Mouse (Mus musculus): ENCODE measurements around the gene Il1rl2. TPM values are rescaled to one million over a fixed set of nuclear protein-coding genes. Genes with fewer than 3 reads are reported as not detected.

Il1rl2 gene
- 0.70 and 0.85 TPM in 2 replicates for polyA plus RNA-seq (2014; fragmentation: Nextera tagmentation; extraction: Ambion mirVana)

- Histone ChIP-seq H3K4me1 (ENCODE audit: control insufficient read depth, insufficient read depth, low read length) (0 out of 2 replicates have a peak, but pooled peaks cover 5% of the 10 kb centered on the region), H3K9ac (ENCODE audit: low read length) (peak within 1 kb of the TSS; percentile 35; the same call in 1 of the 2 replicates), H3K4me2 (ENCODE audit: low read length) (peak within 1 kb of the TSS; percentile 58), H3K4me3 (ENCODE audit: low read depth, low read length) (peak within 1 kb of the TSS; percentile 29), H3K27ac (ENCODE audit: low read depth, low read length) (no peak within 1 kb of the TSS), H3K27me3 (replicated peaks; ENCODE audit: control insufficient read depth, insufficient read depth, low read length) (peaks cover 18% of the 10 kb centered on the region), H3K9me3 (replicated peaks; ENCODE audit: control insufficient read depth, low read length) (no peaks in the 10 kb centered on the region), H3K36me3 (ENCODE audit: control insufficient read depth, insufficient read depth, low read length) (no peaks in the 10 kb centered on the region)
- DNase-seq (ENCODE audit: low spot score): no peak
- 37% methylated on average over 6 of the region's 6 CpGs for WGBS
- ATAC-seq: no peak
These were observed at the start of gene Il1rl2 for GRCm38 (mm10) chr1:40324457-40324856. Gene Il1rl2, plus strand, starts transcription at chr1:40324610.

GRCm38 (mm10) chr1:40275285-40276013 is 49.0 kb upstream of the Il1rl2 start:
- Histone ChIP-seq H3K9ac (ENCODE audit: low read length) (no peak overlapping the region), H3K27me3 (replicated peaks; ENCODE audit: control insufficient read depth, insufficient read depth, low read length) (no peaks in the 10 kb centered on the region), H3K4me2 (ENCODE audit: low read length) (no peak overlapping the region), H3K4me3 (ENCODE audit: low read depth, low read length) (no peak overlapping the region), H3K4me1 (ENCODE audit: control insufficient read depth, insufficient read depth, low read length) (no peaks in the 10 kb centered on the region), H3K27ac (ENCODE audit: low read depth, low read length) (no peak overlapping the region), H3K36me3 (ENCODE audit: control insufficient read depth, insufficient read depth, low read length) (no peaks in the 10 kb centered on the region), H3K9me3 (replicated peaks; ENCODE audit: control insufficient read depth, low read length) (no peaks in the 10 kb centered on the region)
- DNase-seq (ENCODE audit: low spot score) (no peak), ATAC-seq (no peak)
- 86% methylated on average over 10 of the region's 10 CpGs for WGBS

GRCm38 (mm10) chr1:40277944-40278343 is 46.5 kb upstream of the Il1rl2 start:
- Histone ChIP-seq H3K27ac (ENCODE audit: low read depth, low read length) (no peak overlapping the region), H3K4me1 (ENCODE audit: control insufficient read depth, insufficient read depth, low read length) (no peaks in the 10 kb centered on the region), H3K27me3 (replicated peaks; ENCODE audit: control insufficient read depth, insufficient read depth, low read length) (no peaks in the 10 kb centered on the region), H3K9ac (ENCODE audit: low read length) (no peak overlapping the region), H3K4me3 (ENCODE audit: low read depth, low read length) (no peak overlapping the region), H3K4me2 (ENCODE audit: low read length) (no peak overlapping the region), H3K36me3 (ENCODE audit: control insufficient read depth, insufficient read depth, low read length) (no peaks in the 10 kb centered on the region), H3K9me3 (replicated peaks; ENCODE audit: control insufficient read depth, low read length) (no peaks in the 10 kb centered on the region)
- ATAC-seq (no peak), DNase-seq (ENCODE audit: low spot score) (no peak)
- WGBS: 97% methylated on average over 4 of the region's 4 CpGs

- no peaks in the 10 kb centered on the region for H3K9me3 ChIP-seq (replicated peaks; ENCODE audit: control insufficient read depth, low read length)
- WGBS: 84% methylated on average over 2 of the region's 2 CpGs
- H3K27me3 ChIP-seq (replicated peaks; ENCODE audit: control insufficient read depth, insufficient read depth, low read length): no peaks in the 10 kb centered on the region
- H3K4me1 ChIP-seq (ENCODE audit: control insufficient read depth, insufficient read depth, low read length): no peaks in the 10 kb centered on the region
- DNase-seq (ENCODE audit: low spot score) (no peak), ATAC-seq (no peak)
- no peak overlapping the region for H3K27ac ChIP-seq (ENCODE audit: low read depth, low read length)
- H3K9ac ChIP-seq (ENCODE audit: low read length): no peak overlapping the region
- H3K36me3 ChIP-seq (ENCODE audit: control insufficient read depth, insufficient read depth, low read length): no peaks in the 10 kb centered on the region
- no peak overlapping the region for H3K4me3 ChIP-seq (ENCODE audit: low read depth, low read length)
- H3K4me2 ChIP-seq (ENCODE audit: low read length): no peak overlapping the region
These were observed 45.7 kb upstream of the Il1rl2 start for GRCm38 (mm10) chr1:40278720-40279119.

- no peak overlapping the region for H3K4me2 ChIP-seq (ENCODE audit: low read length)
- H3K27me3 ChIP-seq (replicated peaks; ENCODE audit: control insufficient read depth, insufficient read depth, low read length): no peaks in the 10 kb centered on the region
- no peaks in the 10 kb centered on the region for H3K36me3 ChIP-seq (ENCODE audit: control insufficient read depth, insufficient read depth, low read length)
- H3K9me3 ChIP-seq (replicated peaks; ENCODE audit: control insufficient read depth, low read length): no peaks in the 10 kb centered on the region
- H3K27ac ChIP-seq (ENCODE audit: low read depth, low read length): no peak overlapping the region
- no peaks in the 10 kb centered on the region for H3K4me1 ChIP-seq (ENCODE audit: control insufficient read depth, insufficient read depth, low read length)
- ATAC-seq (no peak), DNase-seq (ENCODE audit: low spot score) (no peak)
- no peak overlapping the region for H3K9ac ChIP-seq (ENCODE audit: low read length)
- no peak overlapping the region for H3K4me3 ChIP-seq (ENCODE audit: low read depth, low read length)
- 91% methylated on average over 11 of the region's 11 CpGs for WGBS
These were observed 45.1 kb upstream of the Il1rl2 start for GRCm38 (mm10) chr1:40279182-40279743.

GRCm38 (mm10) chr1:40281950-40282349 is 42.5 kb upstream of the Il1rl2 start:
- no peak overlapping the region for H3K9ac ChIP-seq (ENCODE audit: low read length)
- no peaks in the 10 kb centered on the region for H3K36me3 ChIP-seq (ENCODE audit: control insufficient read depth, insufficient read depth, low read length)
- H3K27me3 ChIP-seq (replicated peaks; ENCODE audit: control insufficient read depth, insufficient read depth, low read length): no peaks in the 10 kb centered on the region
- no peaks in the 10 kb centered on the region for H3K4me1 ChIP-seq (ENCODE audit: control insufficient read depth, insufficient read depth, low read length)
- ATAC-seq (no peak), DNase-seq (ENCODE audit: low spot score) (no peak)
- H3K4me2 ChIP-seq (ENCODE audit: low read length): no peak overlapping the region
- no peak overlapping the region for H3K4me3 ChIP-seq (ENCODE audit: low read depth, low read length)
- no peak overlapping the region for H3K27ac ChIP-seq (ENCODE audit: low read depth, low read length)
- 83% methylated on average over 4 of the region's 4 CpGs for WGBS
- H3K9me3 ChIP-seq (replicated peaks; ENCODE audit: control insufficient read depth, low read length): no peaks in the 10 kb centered on the region

- no peaks in the 10 kb centered on the region for H3K4me1 ChIP-seq (ENCODE audit: control insufficient read depth, insufficient read depth, low read length)
- no peak overlapping the region for H3K27ac ChIP-seq (ENCODE audit: low read depth, low read length)
- H3K27me3 ChIP-seq (replicated peaks; ENCODE audit: control insufficient read depth, insufficient read depth, low read length): no peaks in the 10 kb centered on the region
- H3K9me3 ChIP-seq (replicated peaks; ENCODE audit: control insufficient read depth, low read length): no peaks in the 10 kb centered on the region
- H3K4me2 ChIP-seq (ENCODE audit: low read length): no peak overlapping the region
- H3K36me3 ChIP-seq (ENCODE audit: control insufficient read depth, insufficient read depth, low read length): no peaks in the 10 kb centered on the region
- H3K4me3 ChIP-seq (ENCODE audit: low read depth, low read length): no peak overlapping the region
- 88% methylated on average over 3 of the region's 3 CpGs for WGBS
- ATAC-seq: no peak
- H3K9ac ChIP-seq (ENCODE audit: low read length): no peak overlapping the region
- no peak for DNase-seq (ENCODE audit: low spot score)
These were observed 42.0 kb upstream of the Il1rl2 start for GRCm38 (mm10) chr1:40282394-40282793.

GRCm38 (mm10) chr1:40283995-40284394 is 40.4 kb upstream of the Il1rl2 start:
- ATAC-seq: no peak
- DNase-seq (ENCODE audit: low spot score): no peak

More at GRCm38 (mm10) chr1:40283995-40284394, 40.4 kb upstream of the Il1rl2 start:
- Histone ChIP-seq H3K9me3 (replicated peaks; ENCODE audit: control insufficient read depth, low read length) (no peaks in the 10 kb centered on the region), H3K4me2 (ENCODE audit: low read length) (no peak overlapping the region), H3K9ac (ENCODE audit: low read length) (no peak overlapping the region), H3K27ac (ENCODE audit: low read depth, low read length) (no peak overlapping the region), H3K27me3 (replicated peaks; ENCODE audit: control insufficient read depth, insufficient read depth, low read length) (no peaks in the 10 kb centered on the region), H3K4me3 (ENCODE audit: low read depth, low read length) (no peak overlapping the region), H3K4me1 (ENCODE audit: control insufficient read depth, insufficient read depth, low read length) (no peaks in the 10 kb centered on the region), H3K36me3 (ENCODE audit: control insufficient read depth, insufficient read depth, low read length) (no peaks in the 10 kb centered on the region)
- WGBS: 86% methylated on average over 5 of the region's 5 CpGs

Data from forebrain, embryonic 14.5 days (tissue).